Mouse (Mus musculus): Measurements from ENCODE around the gene Bag5. TPM values are rescaled to one million over a fixed set of nuclear protein-coding genes. Genes with fewer than 3 reads are reported as not detected.
A peak's percentile ranks its signal among the peaks of the same experiment; 100 is the strongest.
"Not testable (repeated sequence)": the region's sequence is repeated elsewhere in the genome, so short reads cannot be mapped to it uniquely, and the experiment has no call there.

The Bag5 gene
- total and polyA plus RNA-seq, 3 experiments, result 24.0 to 38.0 TPM; not detected in 1

GRCm38 (mm10) chr12:111664144-111664634, 48.9 kb downstream of the Bag5 start (continued):
- no peak for TF ChIP-seq RAD21 (IDR thresholded peaks at IDR 0.05; ENCODE audit: low read depth, low read length)

DNA sequence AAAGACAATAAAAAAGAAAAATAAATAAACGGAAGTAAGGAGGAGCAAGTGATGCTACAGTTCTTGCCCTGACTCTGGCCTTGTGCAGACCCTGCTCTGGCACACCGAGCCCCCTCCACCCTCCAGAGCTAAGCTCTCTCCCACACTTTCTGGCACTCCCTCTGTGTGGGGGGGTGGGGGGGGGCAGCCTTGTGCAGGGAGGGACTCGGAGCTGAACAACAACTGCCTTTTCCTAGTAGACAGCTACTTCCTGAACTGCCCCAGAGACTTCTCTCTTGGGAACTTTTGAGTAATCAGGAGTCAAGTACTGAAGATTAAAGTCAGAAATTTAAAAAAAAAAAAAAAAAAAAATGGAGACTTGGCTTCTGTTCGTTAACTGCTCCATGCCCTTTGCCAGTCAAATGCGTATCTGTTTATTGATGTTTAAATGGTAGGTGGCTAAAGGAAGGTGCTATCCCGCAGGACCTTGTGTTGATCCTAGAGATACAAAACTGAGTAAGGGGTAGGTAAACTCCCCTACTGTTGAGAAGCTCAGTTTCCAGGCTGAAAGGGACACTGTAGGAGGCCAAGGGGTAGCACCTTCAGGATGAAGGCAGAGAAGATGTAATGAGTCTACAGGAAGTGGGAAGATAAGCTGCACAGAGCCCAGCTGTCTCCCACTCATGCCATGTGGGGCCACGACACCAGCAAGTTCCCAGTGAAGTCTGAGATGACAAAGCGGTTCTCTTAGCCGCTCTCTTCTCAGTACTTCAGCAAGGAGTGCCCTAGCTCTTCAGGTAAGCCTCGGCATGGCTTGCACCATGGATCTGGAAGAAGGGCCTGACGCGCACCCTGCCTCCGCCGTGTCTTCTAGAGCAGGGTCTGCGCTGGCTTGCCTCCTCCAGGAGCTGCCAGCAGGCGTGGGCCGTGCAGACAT, 49.6 kb downstream of the Bag5 start:
- TF ChIP-seq ZMIZ1 (IDR thresholded peaks at IDR 0.05; ENCODE audit: low read depth, low read length) (no peak), GATA1 (IDR thresholded peaks at IDR 0.05; ENCODE audit: low read depth, low read length) (0 out of 2 replicates have a peak, but pooled peaks have one; percentile 13), ETS1 (IDR thresholded peaks at IDR 0.05; ENCODE audit: low read depth, low read length) (peak; percentile 63), MAX (IDR thresholded peaks at IDR 0.05; ENCODE audit: low read length) (0 out of 2 replicates have a peak, but pooled peaks have one; percentile 24)
- H3K27ac ChIP-seq (ENCODE audit: control insufficient read depth, low read depth, low read length), result no peak overlapping the region
- peaks cover 0 to 5% of the 10 kb centered on the region in 2 experiments; a peak in 2 of 4 replicates for H3K4me1 ChIP-seq (ENCODE audit: control insufficient read depth in 1 of 2, insufficient read depth in 2 of 2, low read length in 2 of 2)
- no peaks in the 10 kb centered on the region for H3K9me3 ChIP-seq (replicated peaks; ENCODE audit: insufficient read depth, low read length)
- H3K79me2 ChIP-seq (ENCODE audit: control insufficient read depth, insufficient read depth, low read length, poor library complexity), result no peaks in the 10 kb centered on the region; the same call in 1 of the 2 replicates
- DNase-seq (ENCODE audit: low read depth, low spot score), result no peak
- peaks cover 0 to 6% of the 10 kb centered on the region in 2 experiments; a peak in 2 of 4 replicates for H3K36me3 ChIP-seq (ENCODE audit: control insufficient read depth in 1 of 2, insufficient read depth in 2 of 2, low read length in 2 of 2)
- no peak overlapping the region for H3K9ac ChIP-seq (ENCODE audit: control insufficient read depth, low read depth, low read length, poor library complexity, severe bottlenecking)
- no peaks in the 10 kb centered on the region for H3K27me3 ChIP-seq (ENCODE audit: control insufficient read depth in 1 of 2, insufficient read depth in 2 of 2, low read length in 2 of 2)
- no peak overlapping the region for H3K4me3 ChIP-seq (ENCODE audit: control insufficient read depth in 1 of 2, insufficient read depth in 1 of 2, low read depth in 2 of 2, low read length in 2 of 2)

- H3K27ac ChIP-seq (ENCODE audit: control insufficient read depth, low read depth, low read length); H3K4me1 ChIP-seq (ENCODE audit: control insufficient read depth in 1 of 2, insufficient read depth in 2 of 2, low read length in 2 of 2); DNase-seq (ENCODE audit: low read depth, low spot score); H3K9ac ChIP-seq (ENCODE audit: control insufficient read depth, low read depth, low read length, poor library complexity, severe bottlenecking); H3K36me3 ChIP-seq (ENCODE audit: control insufficient read depth in 1 of 2, insufficient read depth in 2 of 2, low read length in 2 of 2); H3K9me3 ChIP-seq (replicated peaks; ENCODE audit: insufficient read depth, low read length); H3K27me3 ChIP-seq (ENCODE audit: control insufficient read depth in 1 of 2, insufficient read depth in 2 of 2, low read length in 2 of 2); H3K79me2 ChIP-seq (ENCODE audit: control insufficient read depth, insufficient read depth, low read length, poor library complexity); H3K4me3 ChIP-seq (ENCODE audit: control insufficient read depth in 1 of 2, insufficient read depth in 1 of 2, low read depth in 2 of 2, low read length in 2 of 2): not testable (repeated sequence)
These were observed 51.5 kb downstream of the Bag5 start for GRCm38 (mm10) chr12:111661554-111661953.

DNA sequence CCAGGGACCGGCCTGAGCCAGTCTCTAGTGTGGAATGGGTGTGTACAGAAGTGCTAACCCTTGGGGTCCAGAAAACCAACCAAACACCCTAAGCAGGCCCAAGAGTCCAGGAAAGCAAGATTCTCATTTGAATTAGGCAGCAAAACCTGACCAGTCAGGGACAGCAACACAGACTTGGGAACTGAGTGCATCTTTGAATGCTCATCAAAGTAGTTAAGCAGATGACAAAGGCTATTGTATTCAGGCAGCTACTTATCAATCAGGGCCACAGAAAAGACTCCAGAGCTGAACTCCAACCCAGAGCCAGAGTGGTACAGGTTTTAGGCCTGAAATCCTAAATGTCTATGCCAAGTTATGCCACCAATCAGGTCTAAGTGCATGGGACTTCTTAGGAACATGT, 52.4 kb downstream of the Bag5 start:
- Histone ChIP-seq H3K9ac (ENCODE audit: control insufficient read depth, low read depth, low read length, poor library complexity, severe bottlenecking) (no peak overlapping the region), H3K9me3 (replicated peaks; ENCODE audit: insufficient read depth, low read length) (no peaks in the 10 kb centered on the region), H3K4me1 (ENCODE audit: control insufficient read depth in 1 of 2, insufficient read depth in 2 of 2, low read length in 2 of 2) (peaks cover 0 to 5% of the 10 kb centered on the region in 2 experiments; a peak in 2 of 4 replicates), H3K27me3 (ENCODE audit: control insufficient read depth in 1 of 2, insufficient read depth in 2 of 2, low read length in 2 of 2) (no peaks in the 10 kb centered on the region), H3K4me3 (ENCODE audit: control insufficient read depth in 1 of 2, insufficient read depth in 1 of 2, low read depth in 2 of 2, low read length in 2 of 2) (no peak overlapping the region), H3K79me2 (ENCODE audit: control insufficient read depth, insufficient read depth, low read length, poor library complexity) (no peaks in the 10 kb centered on the region), H3K27ac (ENCODE audit: control insufficient read depth, low read depth, low read length) (no peak overlapping the region), H3K36me3 (ENCODE audit: control insufficient read depth in 1 of 2, insufficient read depth in 2 of 2, low read length in 2 of 2) (peaks cover 2 to 6% of the 10 kb centered on the region in 2 experiments; a peak in 3 of 4 replicates)
- no peak for DNase-seq (ENCODE audit: low read depth, low spot score)
- TF ChIP-seq CHD1 (IDR thresholded peaks at IDR 0.05; ENCODE audit: low read depth, low read length), result no peak
- no peak for TF ChIP-seq UBTF (IDR thresholded peaks at IDR 0.05; ENCODE audit: borderline replicate concordance, insufficient read depth, low read depth, low read length)
- no peak for TF ChIP-seq MAZ (IDR thresholded peaks at IDR 0.05; ENCODE audit: low read depth, low read length)
- TF ChIP-seq ETS1 (IDR thresholded peaks at IDR 0.05; ENCODE audit: low read depth, low read length), result no peak

Other genes starting within 250 kb of the Bag5 start
- not detected in 2 replicates for gene Gm266, start 227.4 kb downstream of the Bag5 start, total RNA-seq (2012; rRNA removed)
- gene Gm266, start 227.4 kb downstream of the Bag5 start, polyA plus RNA-seq (2012; ENCODE audit: insufficient read depth in 1 of 2, insufficient read length in 2 of 2, low read depth in 1 of 2, low replicate concordance in 2 of 2, missing spikeins in 1 of 2), result not detected
- 183 and 201 TPM in 2 replicates for gene Eif5, start 175.2 kb downstream of the Bag5 start, total RNA-seq (2012; rRNA removed)
- gene Eif5, start 175.2 kb downstream of the Bag5 start, polyA plus RNA-seq (2012; ENCODE audit: insufficient read depth in 1 of 2, insufficient read length in 2 of 2, low read depth in 1 of 2, low replicate concordance in 2 of 2, missing spikeins in 1 of 2), result 100 to 1,000 TPM; 276 to 330 TPM
- 60.2 and 71.6 TPM in 2 replicates for gene Mark3, start 138.7 kb downstream of the Bag5 start, total RNA-seq (2012; rRNA removed)
- gene Mark3, start 138.7 kb downstream of the Bag5 start, polyA plus RNA-seq (2012; ENCODE audit: insufficient read depth in 1 of 2, insufficient read length in 2 of 2, low read depth in 1 of 2, low replicate concordance in 2 of 2, missing spikeins in 1 of 2), result 10 to 100 TPM in 1 of 2 experiments, not detected in 1; 43.9 TPM
- not detected in 2 replicates for gene Ckb, start 40.9 kb downstream of the Bag5 start, total RNA-seq (2012; rRNA removed)
- gene Ckb, start 40.9 kb downstream of the Bag5 start, polyA plus RNA-seq (2012; ENCODE audit: insufficient read depth in 1 of 2, insufficient read length in 2 of 2, low read depth in 1 of 2, low replicate concordance in 2 of 2, missing spikeins in 1 of 2), result under 1 TPM in 1 of 2 experiments, not detected in 1; 0.08 TPM
- gene Trmt61a, start 35.2 kb downstream of the Bag5 start, total RNA-seq (2012; rRNA removed), result 53.9 and 77.5 TPM in 2 replicates
- 10 to 100 TPM in 1 of 2 experiments, not detected in 1; 41.4 TPM for gene Trmt61a, start 35.2 kb downstream of the Bag5 start, polyA plus RNA-seq (2012; ENCODE audit: insufficient read depth in 1 of 2, insufficient read length in 2 of 2, low read depth in 1 of 2, low replicate concordance in 2 of 2, missing spikeins in 1 of 2)
- gene Apopt1, start within 50 bp of the Bag5 start, total RNA-seq (2012; rRNA removed), result 19.3 and 25.7 TPM in 2 replicates
- gene Apopt1, start within 50 bp of the Bag5 start, polyA plus RNA-seq (2012; ENCODE audit: insufficient read depth in 1 of 2, insufficient read length in 2 of 2, low read depth in 1 of 2, low replicate concordance in 2 of 2, missing spikeins in 1 of 2), result 10 to 100 TPM in 1 of 2 experiments, not detected in 1; 46.5 TPM
- 29.1 and 30.7 TPM in 2 replicates for gene Klc1, start 45.6 kb upstream of the Bag5 start, total RNA-seq (2012; rRNA removed)
- 10 to 100 TPM in 1 of 2 experiments, not detected in 1; 60.4 TPM for gene Klc1, start 45.6 kb upstream of the Bag5 start, polyA plus RNA-seq (2012; ENCODE audit: insufficient read depth in 1 of 2, insufficient read length in 2 of 2, low read depth in 1 of 2, low replicate concordance in 2 of 2, missing spikeins in 1 of 2)
- gene Xrcc3, start 100.6 kb upstream of the Bag5 start, total RNA-seq (2012; rRNA removed), result 9.0 and 10.0 TPM in 2 replicates
- 10 to 100 TPM in 1 of 2 experiments, not detected in 1; 18.8 TPM for gene Xrcc3, start 100.6 kb upstream of the Bag5 start, polyA plus RNA-seq (2012; ENCODE audit: insufficient read depth in 1 of 2, insufficient read length in 2 of 2, low read depth in 1 of 2, low replicate concordance in 2 of 2, missing spikeins in 1 of 2)
- 7.2 and 8.1 TPM in 2 replicates for gene Zfyve21, start 100.9 kb upstream of the Bag5 start, total RNA-seq (2012; rRNA removed)
- gene Zfyve21, start 100.9 kb upstream of the Bag5 start, polyA plus RNA-seq (2012; ENCODE audit: insufficient read depth in 1 of 2, insufficient read length in 2 of 2, low read depth in 1 of 2, low replicate concordance in 2 of 2, missing spikeins in 1 of 2), result 1 to 10 TPM in 1 of 2 experiments, not detected in 1; 9.1 TPM
- gene Ppp1r13b, start 194.9 kb upstream of the Bag5 start, total RNA-seq (2012; rRNA removed), result 1.5 and 2.0 TPM in 2 replicates
- 1 to 10 TPM in 1 of 2 experiments, not detected in 1; 8.7 TPM for gene Ppp1r13b, start 194.9 kb upstream of the Bag5 start, polyA plus RNA-seq (2012; ENCODE audit: insufficient read depth in 1 of 2, insufficient read length in 2 of 2, low read depth in 1 of 2, low replicate concordance in 2 of 2, missing spikeins in 1 of 2)